Mouse (Mus musculus): ENCODE measurements around the gene Cox4i2. TPM values are rescaled to one million over a fixed set of nuclear protein-coding genes. Genes with fewer than 3 reads are reported as not detected.

The Cox4i2 gene
- polyA plus RNA-seq, 1 experiment from 2014 or later: 5.0 TPM

DNA sequence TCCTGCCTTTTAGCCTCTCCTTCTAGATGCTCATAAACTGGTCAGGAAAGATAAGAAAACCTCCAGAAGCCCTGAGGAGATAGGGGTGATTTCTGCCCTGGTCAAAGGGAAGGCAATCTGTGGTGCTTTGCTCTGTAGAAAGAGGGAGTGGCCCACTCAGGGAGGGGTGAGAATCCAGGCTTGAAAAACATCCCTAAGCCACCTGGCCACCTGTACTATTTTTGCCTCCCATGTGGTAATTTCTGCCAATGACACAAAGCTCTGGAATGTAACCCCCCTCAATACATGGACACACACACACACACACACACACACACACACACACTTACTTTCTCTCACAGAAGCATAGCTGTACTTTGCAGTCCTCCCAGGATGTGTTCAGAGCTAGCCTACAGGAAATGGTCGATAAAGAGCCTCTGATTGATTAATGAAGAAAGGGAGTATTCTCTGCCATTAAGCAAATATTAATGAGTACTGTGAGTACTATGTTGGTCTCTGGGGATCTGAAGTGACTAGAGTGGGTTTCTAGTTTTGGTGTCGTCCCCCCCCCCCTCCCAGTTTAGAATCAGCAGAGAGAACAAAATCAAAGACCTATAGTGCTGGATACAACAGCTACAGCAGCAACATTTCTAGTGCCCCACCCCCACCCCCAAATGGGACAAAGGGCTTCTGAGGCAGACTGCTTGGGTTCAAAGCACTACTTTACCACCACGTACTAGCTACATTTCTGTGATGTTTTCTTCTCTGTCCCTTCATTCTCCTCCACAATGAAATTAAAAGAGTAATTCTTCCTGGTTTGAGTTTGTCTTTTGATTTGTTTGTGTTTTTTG is 57.6 kb downstream of the Cox4i2 start:
- peaks cover 14% of the 10 kb centered on the region; the same call in 1 of the 2 replicates for H3K4me1 ChIP-seq
- no peak for ATAC-seq (ENCODE audit: low FRiP score)
- no peak overlapping the region for H3K4me2 ChIP-seq (replicated peaks)
- no peaks in the 10 kb centered on the region for H3K36me3 ChIP-seq
- no peak overlapping the region for H3K9ac ChIP-seq
- H3K4me3 ChIP-seq: no peak overlapping the region
- no peaks in the 10 kb centered on the region for H3K9me3 ChIP-seq (replicated peaks)
- 38% methylated on average over 3 of the region's 3 CpGs for WGBS
- H3K27me3 ChIP-seq: no peaks in the 10 kb centered on the region
- no peak overlapping the region for H3K27ac ChIP-seq

DNA sequence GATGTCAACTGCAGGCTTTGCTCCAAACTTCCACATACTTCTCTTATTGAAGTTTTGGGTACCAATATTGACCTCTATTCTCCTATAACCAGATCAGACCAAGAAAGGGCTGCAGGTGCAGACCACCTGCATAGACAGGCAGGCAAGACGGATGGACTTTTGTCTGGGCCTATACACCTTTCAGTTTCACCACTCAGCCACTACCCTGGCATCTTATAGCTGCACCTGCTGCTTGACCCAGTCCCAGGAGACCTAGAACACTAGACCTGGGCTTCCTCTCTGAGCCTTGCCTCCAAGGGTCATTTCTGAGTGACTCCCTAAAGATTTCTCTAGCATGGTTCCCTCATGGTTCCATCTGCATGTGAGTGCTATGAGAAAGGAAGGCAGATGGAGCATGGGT is 59.3 kb downstream of the Cox4i2 start:
- Histone ChIP-seq H3K4me2 (replicated peaks) (no peak overlapping the region), H3K9ac (no peak overlapping the region), H3K27ac (no peak overlapping the region), H3K27me3 (no peaks in the 10 kb centered on the region), H3K36me3 (no peaks in the 10 kb centered on the region), H3K4me1 (peaks cover 30% of the 10 kb centered on the region), H3K9me3 (replicated peaks) (no peaks in the 10 kb centered on the region), H3K4me3 (no peak overlapping the region)
- WGBS: 96% methylated on average over 1 of the region's 1 CpGs
- no peak for ATAC-seq (ENCODE audit: low FRiP score)

- WGBS: 87% methylated on average over 6 of the region's 6 CpGs
These were observed 60.4 kb downstream of the Cox4i2 start for GRCm38 (mm10) chr2:152814213-152814874.

More at GRCm38 (mm10) chr2:152814213-152814874, 60.4 kb downstream of the Cox4i2 start:
- no peak overlapping the region for H3K9ac ChIP-seq
- no peak overlapping the region for H3K27ac ChIP-seq
- no peaks in the 10 kb centered on the region for H3K9me3 ChIP-seq (replicated peaks)
- peaks cover 8% of the 10 kb centered on the region for H3K36me3 ChIP-seq
- H3K4me3 ChIP-seq: no peak overlapping the region
- H3K4me2 ChIP-seq (replicated peaks): no peak overlapping the region
- H3K4me1 ChIP-seq: peaks cover 37% of the 10 kb centered on the region
- ATAC-seq (ENCODE audit: low FRiP score): no peak
- no peaks in the 10 kb centered on the region for H3K27me3 ChIP-seq

Small RNA genes within 50 kb of the gene (microRNA-seq; reads per million reads assigned to microRNA genes)
- not detected for gene Gm23802

Other genes with a start within 250 kb of the Cox4i2 start
- gene Defb26, start 242.5 kb upstream of the Cox4i2 start, polyA plus RNA-seq (2016; fragmentation: Nextera tagmentation; extraction: Ambion mirVana): not detected in 2 replicates
- not detected in 2 replicates for gene Defb28, start 235.9 kb upstream of the Cox4i2 start, polyA plus RNA-seq (2016; fragmentation: Nextera tagmentation; extraction: Ambion mirVana)
- gene Defb29, start 214.1 kb upstream of the Cox4i2 start, polyA plus RNA-seq (2016; fragmentation: Nextera tagmentation; extraction: Ambion mirVana): not detected in 2 replicates
- not detected in 2 replicates for gene Gm17416, start 184.8 kb upstream of the Cox4i2 start, polyA plus RNA-seq (2016; fragmentation: Nextera tagmentation; extraction: Ambion mirVana)
- gene Defb21, start 181.4 kb upstream of the Cox4i2 start, polyA plus RNA-seq (2016; fragmentation: Nextera tagmentation; extraction: Ambion mirVana): not detected in 2 replicates
- gene Defb19, start 173.9 kb upstream of the Cox4i2 start, polyA plus RNA-seq (2016; fragmentation: Nextera tagmentation; extraction: Ambion mirVana): not detected in 2 replicates
- gene Defb45, start 154.8 kb upstream of the Cox4i2 start, polyA plus RNA-seq (2016; fragmentation: Nextera tagmentation; extraction: Ambion mirVana): not detected in 2 replicates
- not detected in 2 replicates for gene Defb36, start 149.8 kb upstream of the Cox4i2 start, polyA plus RNA-seq (2016; fragmentation: Nextera tagmentation; extraction: Ambion mirVana)
- gene Defb25, start 131.1 kb upstream of the Cox4i2 start, polyA plus RNA-seq (2016; fragmentation: Nextera tagmentation; extraction: Ambion mirVana): not detected in 2 replicates
- 0.72 and 0.82 TPM in 2 replicates for gene Rem1, start 127.2 kb upstream of the Cox4i2 start, polyA plus RNA-seq (2016; fragmentation: Nextera tagmentation; extraction: Ambion mirVana)
- gene H13, start 84.7 kb upstream of the Cox4i2 start, polyA plus RNA-seq (2016; fragmentation: Nextera tagmentation; extraction: Ambion mirVana): 153 and 157 TPM in 2 replicates
- 34.9 and 40.5 TPM in 2 replicates for gene Mcts2, start 67.1 kb upstream of the Cox4i2 start, polyA plus RNA-seq (2016; fragmentation: Nextera tagmentation; extraction: Ambion mirVana)
- 157 and 159 TPM in 2 replicates for gene Id1, start 17.9 kb upstream of the Cox4i2 start, polyA plus RNA-seq (2016; fragmentation: Nextera tagmentation; extraction: Ambion mirVana)
- 155 and 166 TPM in 2 replicates for gene Bcl2l1, start 77.6 kb downstream of the Cox4i2 start, polyA plus RNA-seq (2016; fragmentation: Nextera tagmentation; extraction: Ambion mirVana)
- gene Tpx2, start 93.8 kb downstream of the Cox4i2 start, polyA plus RNA-seq (2016; fragmentation: Nextera tagmentation; extraction: Ambion mirVana): 81.5 and 87.9 TPM in 2 replicates
- gene Mylk2, start 157.2 kb downstream of the Cox4i2 start, polyA plus RNA-seq (2016; fragmentation: Nextera tagmentation; extraction: Ambion mirVana): 0.10 TPM in 1 of 2 replicates, not detected in the other
- gene Foxs1, start 179.0 kb downstream of the Cox4i2 start, polyA plus RNA-seq (2016; fragmentation: Nextera tagmentation; extraction: Ambion mirVana): 1.3 and 2.5 TPM in 2 replicates
- 2.8 and 2.9 TPM in 2 replicates for gene Dusp15, start 197.5 kb downstream of the Cox4i2 start, polyA plus RNA-seq (2016; fragmentation: Nextera tagmentation; extraction: Ambion mirVana)
- gene Ttll9, start 208.3 kb downstream of the Cox4i2 start, polyA plus RNA-seq (2016; fragmentation: Nextera tagmentation; extraction: Ambion mirVana): 2.4 and 3.9 TPM in 2 replicates

Measured in hindbrain, embryonic 12.5 days (tissue).